Mouse (Mus musculus) liver, embryonic 14.5 days (tissue): ENCODE data around the gene Lrig1.

Source experiments
- CTCF ChIP-seq: IDR thresholded peaks from 2 replicates; pipeline ENCODE4 v1.5.1; 2016; ENCODE audit warnings: antibody characterized with exemption, low read depth, control low read depth
- EP300 ChIP-seq: IDR thresholded peaks from 2 replicates; pipeline ENCODE4 v1.6.1; 2016; ENCODE audit warnings: antibody characterized with exemption, low read depth

- TF ChIP-seq CTCF, result no peak
- TF ChIP-seq EP300, result no peak
Observed at GRCm38 (mm10) chr6:94688722-94689121, 11.2 kb downstream of the Lrig1 start.
